Mouse (Mus musculus) megakaryocyte, embryonic 14.5 days (primary cell): ENCODE measurements around the gene Sox6.

ENCODE experiments used
- FLI1 ChIP-seq: IDR thresholded peaks from 2 replicates; pipeline ENCODE4 v1.6.1; 2012; ENCODE audit warnings: low read length, inconsistent platforms, mixed read lengths
- GATA1 ChIP-seq: IDR thresholded peaks from 3 replicates; pipeline ENCODE4 v1.6.1; 2012; ENCODE audit warnings: mixed read lengths, low read length, inconsistent platforms, borderline replicate concordance

DNA sequence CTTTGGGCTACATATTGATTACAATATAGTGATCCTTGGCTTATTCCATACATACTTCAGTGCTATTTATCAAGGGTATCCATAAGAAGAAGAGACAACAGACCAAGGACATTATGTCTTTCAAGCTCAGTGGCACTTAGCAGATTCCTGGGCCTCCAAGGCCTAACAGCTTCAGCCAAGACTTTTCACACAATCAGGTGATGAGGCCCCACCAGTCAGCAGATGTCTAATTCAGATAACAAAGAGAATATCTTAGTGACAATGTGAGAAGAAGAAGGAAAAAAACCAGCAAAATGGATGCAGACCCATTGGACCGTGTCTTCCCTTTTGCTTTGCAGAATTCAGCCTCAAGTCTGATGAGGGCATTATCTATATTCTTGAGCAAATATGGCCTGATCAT lies 150.0 kb downstream of the Sox6 start:
- no peak for TF ChIP-seq GATA1
- no peak for TF ChIP-seq FLI1
